Mouse (Mus musculus) E14TG2a.4 (cell line): ENCODE measurements around the gene Dync1h1.

Experiments used
- CTCF ChIP-seq: conservative IDR thresholded peaks from 2 replicates; pipeline ENCODE4 v1.5.1; 2014; ENCODE audit warnings: low read length
- NANOG ChIP-seq: IDR thresholded peaks from 2 replicates; pipeline ENCODE4 v1.6.1; 2014; ENCODE audit warnings: borderline replicate concordance, low read length, mixed read lengths
- POU5F1 ChIP-seq: IDR thresholded peaks from 2 replicates; pipeline ENCODE4 v1.6.1; 2014; ENCODE audit warnings: low read length, borderline replicate concordance

DNA sequence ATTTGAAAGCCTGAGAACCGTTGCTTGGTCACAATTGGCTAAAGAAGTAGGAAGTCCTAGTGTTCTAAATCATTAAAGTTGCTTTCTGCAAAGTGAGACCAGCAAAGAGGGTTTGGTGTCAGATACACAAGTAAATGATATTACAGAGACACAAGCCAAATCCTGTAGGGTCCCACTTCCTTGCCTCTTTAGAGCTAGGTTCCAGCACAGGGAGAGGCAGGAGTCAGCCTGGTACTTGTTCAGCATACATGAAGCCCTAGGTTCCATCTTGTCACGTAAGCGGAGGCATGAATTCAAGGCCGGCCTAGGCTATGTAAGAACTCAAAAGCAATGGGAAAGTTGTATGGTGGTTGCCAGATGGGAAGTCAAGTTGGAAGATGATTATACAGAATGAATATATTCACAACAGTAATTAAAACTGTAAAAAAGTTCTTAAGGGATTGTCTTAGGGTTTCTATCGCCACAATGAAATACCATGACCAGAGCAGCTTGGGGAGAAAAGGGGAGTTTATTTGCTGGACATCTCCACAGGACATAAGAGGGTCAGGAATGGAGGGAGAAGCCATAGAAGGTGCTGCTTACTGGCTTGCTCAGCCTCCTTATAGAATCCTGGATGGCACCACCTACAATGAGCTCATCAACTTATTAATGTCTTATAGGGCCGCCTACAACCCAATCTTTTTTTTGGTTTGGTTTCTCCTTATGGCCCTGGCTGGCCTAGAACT is 88.8 kb downstream of the Dync1h1 start:
- no peak for TF ChIP-seq CTCF
- TF ChIP-seq NANOG, result no peak
- TF ChIP-seq POU5F1, result no peak
